Mouse (Mus musculus) limb, embryonic 14.5 days (tissue): ENCODE measurements at regions not wholly inside any gene's neighbourhood (a gene's known extent, or its start where the extent isn't known, plus 50 kb on each side); places are given as distances from the start of the nearest gene placed in this dataset.

Experiments
- ATAC-seq: fragments of 200-750 bp; cut with Nextera tagmentation; 2 replicates; pipeline ENCODE4 v1.8.0; 2017; ENCODE audit warnings: low read depth, moderate number of reproducible peaks, moderate TSS enrichment; ENCODE audit not compliant: low FRiP score
- DNase-seq: peaks from one replicate; pipeline ENCODE4 v3.0.0-alpha.2; 2015; ENCODE audit warnings: low spot score
- H3K27ac ChIP-seq: fragments of 300-500 bp; sonication (generic); replicated peaks from 2 replicates; pipeline ENCODE4 v1.5.1; 2014; ENCODE audit warnings: low read depth, mild to moderate bottlenecking, low read length, moderate library complexity, mixed read lengths
- H3K27me3 ChIP-seq: fragments of 300-500 bp; sonication (generic); 2 replicates; pipeline ENCODE4 v1.6.1; 2014; ENCODE audit warnings: low read length, mixed read lengths; ENCODE audit not compliant: control insufficient read depth, insufficient read depth
- H3K36me3 ChIP-seq: fragments of 300-500 bp; sonication (generic); 2 replicates; pipeline ENCODE4 v1.6.1; 2014; ENCODE audit warnings: mild to moderate bottlenecking, low read length, moderate library complexity, mixed read lengths; ENCODE audit not compliant: control insufficient read depth, insufficient read depth
- H3K4me1 ChIP-seq: fragments of 300-500 bp; sonication (generic); 2 replicates; pipeline ENCODE4 v1.6.1; 2014; ENCODE audit warnings: antibody characterized with exemption, low read length, mixed read lengths; ENCODE audit not compliant: control insufficient read depth, insufficient read depth
- H3K4me2 ChIP-seq: fragments of 300-500 bp; sonication (generic); replicated peaks from 2 replicates; pipeline ENCODE4 v1.6.1; 2014; ENCODE audit warnings: low read depth, mild to moderate bottlenecking, low read length, moderate library complexity; ENCODE audit not compliant: severe bottlenecking
- H3K4me3 ChIP-seq: fragments of 300-500 bp; sonication (generic); replicated peaks from 2 replicates; pipeline ENCODE4 v1.5.1; 2014; ENCODE audit warnings: low read length
- H3K9ac ChIP-seq: fragments of 300-500 bp; sonication (generic); 2 replicates; pipeline ENCODE4 v1.6.1; 2014; ENCODE audit warnings: mild to moderate bottlenecking, low read depth, low read length, moderate library complexity; ENCODE audit not compliant: severe bottlenecking
- H3K9me3 ChIP-seq: fragments of 300-500 bp; sonication (generic); 2 replicates; pipeline ENCODE4 v1.6.1; 2016; ENCODE audit warnings: low read length; ENCODE audit not compliant: control insufficient read depth
- POLR2A ChIP-seq: fragments of 200-500 bp; IDR thresholded peaks from 2 replicates; pipeline ENCODE4 v1.8.0; 2012; ENCODE audit warnings: inconsistent platforms, mild to moderate bottlenecking, moderate library complexity, borderline replicate concordance; ENCODE audit not compliant: insufficient read depth, insufficient read length; ENCODE audit errors: extremely low read depth
- WGBS: fragments of 180-500 bp; shearing (Covaris S2); extraction: QIAGEN DNeasy Blood & Tissue Kit; methylation state at CpG from one replicate; pipeline ENCODE4 v1.1.7; 2014; 5-methylcytosine and 5-hydroxymethylcytosine counted together

DNA sequence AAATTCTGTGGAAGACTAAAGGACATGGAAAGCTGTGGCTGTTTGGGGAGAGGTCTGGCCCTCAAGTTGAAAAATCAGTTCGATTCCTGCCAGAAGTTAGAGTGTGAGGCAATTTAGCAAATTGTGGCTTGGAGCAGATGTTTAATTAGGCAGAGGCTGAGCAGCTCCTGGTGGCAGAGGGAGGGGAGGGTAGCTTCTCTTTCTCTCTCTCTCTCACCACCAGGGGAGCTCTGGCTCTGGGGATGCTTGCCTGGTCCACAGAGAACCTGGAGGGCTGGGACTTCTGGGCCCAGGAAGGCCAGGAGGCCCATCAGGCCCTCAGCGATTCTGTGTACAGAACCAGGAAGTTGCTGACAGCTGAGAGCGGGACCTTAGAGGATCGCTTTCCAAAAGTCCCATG lies 151.5 kb upstream of the Rbfox1 start:
- no peak overlapping the region for H3K4me3 ChIP-seq
- H3K4me1 ChIP-seq = no peaks in the 10 kb centered on the region
- ATAC-seq (no peak), DNase-seq (no peak)
- no peak overlapping the region for H3K4me2 ChIP-seq
- no peaks in the 10 kb centered on the region for H3K9me3 ChIP-seq
- no peak overlapping the region for H3K9ac ChIP-seq
- H3K27me3 ChIP-seq = no peaks in the 10 kb centered on the region
- WGBS = 64% methylated on average over 4 of the region's 4 CpGs
- H3K27ac ChIP-seq = no peak overlapping the region
- H3K36me3 ChIP-seq = no peaks in the 10 kb centered on the region
- TF ChIP-seq POLR2A = no peak

DNA sequence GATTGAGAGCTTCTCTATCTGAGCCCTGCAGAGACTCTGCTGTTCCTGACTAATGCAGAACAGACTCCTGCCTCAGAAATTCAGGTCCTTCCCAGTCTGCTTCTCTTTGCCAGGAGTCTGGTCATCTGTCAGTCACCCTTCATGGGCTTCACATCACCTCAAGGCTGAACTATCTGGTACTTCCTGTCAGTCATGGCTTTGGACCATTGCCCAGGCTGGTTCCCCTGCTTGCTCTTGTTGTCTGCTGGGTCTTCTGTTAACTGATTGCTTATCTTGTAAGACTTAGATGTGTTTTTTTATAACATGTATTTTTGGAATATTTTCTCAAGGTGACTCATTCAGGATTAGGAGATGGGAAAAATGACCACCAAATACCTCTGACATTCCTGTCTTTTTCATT lies 162.6 kb upstream of the Rbfox1 start:
- Histone ChIP-seq H3K4me1 (no peaks in the 10 kb centered on the region), H3K4me3 (no peak overlapping the region), H3K27ac (no peak overlapping the region), H3K9me3 (no peaks in the 10 kb centered on the region), H3K27me3 (no peaks in the 10 kb centered on the region), H3K4me2 (no peak overlapping the region), H3K9ac (no peak overlapping the region), H3K36me3 (no peaks in the 10 kb centered on the region)
- no peak for TF ChIP-seq POLR2A
- DNase-seq = no peak
- no peak for ATAC-seq

DNA sequence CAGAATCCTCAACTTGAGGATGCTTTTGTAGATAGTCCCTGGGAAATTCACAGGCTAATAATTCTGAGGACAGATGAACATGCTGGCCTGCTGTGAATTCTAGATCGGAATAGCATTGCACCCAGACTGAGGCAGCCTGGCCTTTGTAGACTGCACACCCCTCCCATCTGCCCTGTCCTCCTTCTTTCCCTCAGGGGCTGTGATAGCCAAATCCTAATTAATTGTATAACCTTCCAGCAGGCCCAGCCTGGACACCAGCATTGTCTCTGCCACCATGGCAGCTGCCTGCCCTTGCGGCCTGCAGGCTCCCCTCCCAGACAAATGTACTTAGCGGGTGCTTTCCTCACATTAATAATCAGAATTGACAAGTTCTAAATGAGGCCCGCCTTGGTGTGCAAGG lies 171.7 kb upstream of the Rbfox1 start:
- H3K36me3 ChIP-seq = no peaks in the 10 kb centered on the region
- DNase-seq (no peak), ATAC-seq (no peak)
- no peaks in the 10 kb centered on the region for H3K4me1 ChIP-seq
- H3K27ac ChIP-seq = no peak overlapping the region
- no peaks in the 10 kb centered on the region for H3K9me3 ChIP-seq
- H3K4me3 ChIP-seq = no peak overlapping the region
- H3K9ac ChIP-seq = no peak overlapping the region
- WGBS = 81% methylated on average over 4 of the region's 4 CpGs
- H3K27me3 ChIP-seq = no peaks in the 10 kb centered on the region
- TF ChIP-seq POLR2A = no peak
- H3K4me2 ChIP-seq = no peak overlapping the region

- Histone ChIP-seq H3K4me1 (no peaks in the 10 kb centered on the region), H3K9ac (no peak overlapping the region), H3K27ac (no peak overlapping the region), H3K27me3 (no peaks in the 10 kb centered on the region), H3K36me3 (no peaks in the 10 kb centered on the region), H3K4me2 (no peak overlapping the region), H3K9me3 (no peaks in the 10 kb centered on the region), H3K4me3 (no peak overlapping the region)
- 74% methylated on average over 5 of the region's 5 CpGs for WGBS
- no peak for DNase-seq
- TF ChIP-seq POLR2A = no peak
- no peak for ATAC-seq
Observed at GRCm38 (mm10) chr16:5709831-5710230, 175.3 kb upstream of the Rbfox1 start.

GRCm38 (mm10) chr16:5700731-5701255 lies 184.4 kb upstream of the Rbfox1 start:
- ATAC-seq (no peak), DNase-seq (peak; percentile 30)
- H3K27ac ChIP-seq = no peak overlapping the region
- no peaks in the 10 kb centered on the region for H3K4me1 ChIP-seq
- H3K36me3 ChIP-seq = no peaks in the 10 kb centered on the region
- H3K9me3 ChIP-seq = no peaks in the 10 kb centered on the region
- H3K4me3 ChIP-seq = no peak overlapping the region
- no peak overlapping the region for H3K4me2 ChIP-seq
- no peak overlapping the region for H3K9ac ChIP-seq
- TF ChIP-seq POLR2A = no peak
- 46% methylated on average over 9 of the region's 9 CpGs for WGBS
- H3K27me3 ChIP-seq = no peaks in the 10 kb centered on the region

- Histone ChIP-seq H3K27me3 (no peaks in the 10 kb centered on the region), H3K36me3 (no peaks in the 10 kb centered on the region), H3K27ac (no peak overlapping the region), H3K9me3 (no peaks in the 10 kb centered on the region), H3K4me1 (no peaks in the 10 kb centered on the region), H3K4me3 (no peak overlapping the region), H3K4me2 (no peak overlapping the region), H3K9ac (no peak overlapping the region)
- DNase-seq (no peak), ATAC-seq (no peak)
- TF ChIP-seq POLR2A = no peak
- whole genome bisulfite sequencing = 92% methylated on average over 3 of the region's 3 CpGs
Observed at GRCm38 (mm10) chr16:5688322-5688721, 196.8 kb upstream of the Rbfox1 start.
